Mouse (Mus musculus) naive thymus-derived CD4-positive, alpha-beta T cell, adult 2 months (primary cell): ENCODE measurements around the gene Stra6l.

Experiments
- DNase-seq: peaks from one replicate; pipeline ENCODE4 v3.0.0-alpha.2; 2011; ENCODE audit warnings: low read depth

Stra6l gene

DNA sequence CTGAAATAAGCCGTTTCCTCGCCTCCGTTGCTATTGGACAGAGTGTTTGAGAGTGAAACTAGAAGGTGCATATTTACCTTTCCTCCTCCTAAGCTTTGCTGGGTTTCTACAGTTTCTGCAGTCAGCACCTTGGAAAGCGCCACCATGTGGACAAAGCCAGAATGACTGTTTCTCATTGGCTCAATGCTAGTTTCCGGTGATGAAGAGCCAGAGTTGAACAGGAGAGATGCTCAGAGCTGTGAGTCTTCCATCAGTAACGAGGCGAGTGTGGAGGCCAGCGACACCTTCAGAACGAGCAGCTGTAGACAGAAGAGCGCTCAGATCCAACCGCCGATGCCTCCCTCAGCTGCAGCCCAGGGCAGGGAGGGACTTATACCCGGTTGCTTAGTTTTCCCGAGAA, 4.1 kb upstream of the Stra6l start:
- peak; percentile 70 for DNase-seq

DNA sequence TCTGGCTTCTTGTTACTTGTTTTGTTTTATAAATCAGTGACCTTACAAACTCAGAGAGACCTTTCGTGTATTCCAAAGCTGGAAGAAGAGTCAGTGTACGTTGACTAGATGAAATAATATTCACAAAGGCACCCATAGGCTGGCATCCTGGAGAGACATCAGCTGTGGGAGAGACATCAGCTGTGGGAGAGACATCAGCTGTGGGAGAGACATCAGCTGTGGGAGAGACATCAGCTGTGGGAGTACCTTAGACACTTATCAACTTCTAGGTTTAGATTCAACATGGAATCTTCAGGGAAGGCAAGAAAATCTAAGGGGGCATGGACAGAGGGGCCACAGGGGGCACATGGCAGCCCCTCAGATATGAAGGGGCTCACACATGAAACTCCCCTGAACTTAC, 2.2 kb upstream of the Stra6l start:
- DNase-seq, result no peak

DNA sequence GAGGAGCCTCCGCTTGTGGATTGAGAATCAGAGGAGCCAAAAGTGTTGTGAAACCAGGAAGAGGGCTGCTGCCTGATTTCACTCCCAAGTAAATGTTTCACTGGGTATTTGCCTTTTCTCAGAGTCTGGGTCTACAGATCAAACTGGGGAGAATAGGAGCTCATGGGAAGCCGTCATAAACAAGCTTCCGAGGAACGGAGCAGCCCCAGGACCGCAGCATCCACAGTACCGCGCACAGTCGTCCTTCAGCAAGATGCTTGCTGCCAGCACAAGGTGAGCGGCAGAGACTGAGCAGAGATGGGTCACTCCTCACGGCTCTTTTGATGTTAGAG, 327 bp downstream of the Stra6l start:
- no peak for DNase-seq

DNA sequence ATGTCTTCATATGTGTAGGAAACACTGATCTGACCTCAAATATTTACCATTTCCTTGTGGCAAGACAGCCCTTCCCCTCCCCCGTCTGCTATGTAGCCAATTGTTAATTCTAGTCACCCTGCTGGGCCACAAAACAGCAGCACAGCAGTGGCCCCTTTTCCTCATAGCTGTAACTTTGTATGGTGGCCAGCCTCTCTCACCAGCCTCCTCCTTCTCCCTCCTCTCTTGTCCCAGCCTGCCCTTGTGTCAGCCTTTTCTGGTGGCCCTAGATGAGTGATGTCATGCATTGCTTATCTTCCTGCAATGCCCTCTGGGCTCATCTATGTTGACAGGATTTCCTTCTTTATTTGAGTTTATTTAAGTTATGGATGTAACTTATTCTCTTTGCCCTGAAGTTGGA, 955 bp downstream of the Stra6l start:
- no peak for DNase-seq

DNA sequence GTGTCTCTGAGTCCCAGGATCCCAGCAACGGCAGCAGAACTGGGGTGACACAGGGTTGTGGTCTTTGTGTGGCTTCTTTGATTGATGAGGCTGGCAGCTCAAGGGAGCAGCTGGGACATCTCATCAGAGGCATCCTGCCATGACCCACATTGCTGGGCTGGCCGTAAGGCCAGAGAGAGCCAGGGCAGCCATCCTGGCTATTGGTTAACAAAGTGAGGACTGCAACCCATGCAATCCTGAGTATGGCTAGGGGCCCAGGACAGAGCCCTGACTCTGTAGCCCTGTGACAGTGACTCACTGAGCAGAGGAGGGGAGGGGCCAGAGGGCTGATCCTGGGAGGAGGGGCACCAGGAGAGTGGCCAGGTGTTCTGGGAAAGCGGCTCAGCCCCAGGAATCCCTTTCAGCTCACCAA, 3.2 kb downstream of the Stra6l start:
- no peak for DNase-seq

DNA sequence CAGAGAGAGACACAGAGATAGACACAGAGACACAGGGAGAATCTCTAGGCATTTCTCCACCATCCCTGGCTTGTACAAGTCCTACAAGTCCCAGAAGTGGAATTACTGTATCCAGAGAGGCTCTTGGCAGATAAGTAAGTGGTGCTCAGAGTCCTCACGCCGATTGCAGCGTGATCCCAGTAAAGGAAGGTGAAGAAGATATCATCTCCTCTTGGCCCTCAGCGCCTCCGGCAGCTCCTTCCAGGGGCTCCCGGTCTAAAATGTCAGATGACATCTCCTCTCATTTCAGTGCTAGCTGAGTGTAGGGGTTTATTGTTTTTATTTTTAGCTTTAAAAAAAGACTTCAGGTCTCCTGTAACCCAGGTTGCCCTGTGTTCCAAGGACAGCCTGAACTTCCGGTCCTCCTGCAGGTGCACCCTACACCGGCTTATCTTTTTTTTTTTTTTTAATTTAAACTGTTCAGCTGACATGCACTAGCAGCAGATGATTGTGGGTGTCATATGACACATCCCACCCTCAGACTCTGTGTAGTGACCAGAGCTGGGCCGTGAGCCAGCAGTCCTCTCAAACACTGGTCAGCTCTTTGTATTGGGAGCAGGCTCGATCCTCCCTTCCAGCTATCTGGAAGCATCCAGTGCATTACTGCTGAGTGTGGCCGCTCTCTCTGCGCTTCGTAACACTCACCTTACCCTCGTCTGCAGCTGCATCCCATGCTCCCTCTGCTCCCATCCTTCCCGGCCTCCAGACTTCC, 5.2 kb downstream of the Stra6l start:
- no peak for DNase-seq

DNA sequence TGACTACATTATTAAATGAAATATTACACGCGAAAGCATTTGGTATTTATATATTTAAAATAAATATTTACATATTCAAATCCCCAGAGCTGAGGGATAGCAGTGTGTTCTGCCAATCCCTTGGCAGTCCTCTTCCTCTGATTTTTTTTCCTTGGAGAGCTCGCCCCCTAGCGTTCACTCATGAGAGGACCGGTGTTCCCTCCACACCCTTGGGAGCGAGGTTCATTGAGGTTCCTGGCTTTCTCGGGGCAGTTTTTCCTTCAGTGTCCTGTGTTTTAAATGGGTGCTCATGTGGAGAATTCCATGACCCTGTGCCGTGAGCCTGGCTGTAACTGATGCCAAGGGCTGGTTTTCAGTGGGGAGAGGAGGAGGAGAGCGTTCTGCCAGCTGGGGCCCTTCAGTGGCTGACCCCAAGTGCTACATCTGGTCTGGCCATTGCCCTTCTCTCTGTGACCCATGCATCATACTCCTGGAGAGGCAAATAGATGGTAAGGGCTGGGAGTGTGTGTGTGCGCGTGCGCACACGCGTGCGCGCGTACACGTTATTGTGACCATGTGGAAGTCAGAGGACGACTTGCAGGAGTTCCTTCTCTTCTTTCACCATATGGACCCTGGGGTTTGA, 7.5 kb downstream of the Stra6l start:
- DNase-seq, result peak; percentile 49

DNA sequence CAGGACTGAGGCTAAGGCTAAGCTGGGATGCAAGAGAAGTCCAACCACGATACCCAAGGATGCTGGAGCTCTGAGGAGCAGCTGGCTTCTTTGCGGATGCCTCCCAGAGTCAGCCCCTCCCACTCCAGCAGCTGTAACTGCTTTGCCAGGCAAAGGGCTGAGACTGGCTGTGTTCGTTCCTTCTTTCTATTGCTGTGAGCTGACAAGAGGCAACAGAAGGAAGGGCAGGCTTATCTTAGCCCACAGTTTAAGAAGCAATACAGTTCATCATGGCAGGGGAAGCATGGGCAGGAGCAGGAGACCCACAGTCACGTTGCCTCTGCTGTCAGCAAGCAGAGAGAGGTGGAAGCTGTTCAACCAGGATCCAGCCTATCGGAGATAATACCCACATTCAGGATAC, 12.7 kb downstream of the Stra6l start:
- no peak for DNase-seq

DNA sequence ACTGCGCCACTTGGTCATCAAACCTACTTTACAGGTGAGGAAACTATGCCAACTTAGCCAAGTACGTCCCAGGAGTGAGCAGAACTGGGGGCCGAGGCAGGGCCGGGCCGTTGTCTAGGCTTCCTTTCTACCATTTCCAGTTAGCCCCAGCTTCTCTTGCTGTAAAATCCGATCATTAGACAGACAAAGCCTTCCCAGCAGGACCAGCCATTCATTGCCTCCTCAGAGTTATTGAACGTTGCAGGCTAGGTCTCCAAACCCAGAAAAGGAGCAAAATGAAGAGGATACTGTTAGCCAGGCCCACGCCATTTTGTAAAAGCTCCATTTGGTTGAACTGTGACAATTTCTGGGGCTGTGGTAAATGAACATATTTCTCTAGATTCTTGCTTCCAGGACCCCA, 19.0 kb downstream of the Stra6l start:
- no peak for DNase-seq

DNA sequence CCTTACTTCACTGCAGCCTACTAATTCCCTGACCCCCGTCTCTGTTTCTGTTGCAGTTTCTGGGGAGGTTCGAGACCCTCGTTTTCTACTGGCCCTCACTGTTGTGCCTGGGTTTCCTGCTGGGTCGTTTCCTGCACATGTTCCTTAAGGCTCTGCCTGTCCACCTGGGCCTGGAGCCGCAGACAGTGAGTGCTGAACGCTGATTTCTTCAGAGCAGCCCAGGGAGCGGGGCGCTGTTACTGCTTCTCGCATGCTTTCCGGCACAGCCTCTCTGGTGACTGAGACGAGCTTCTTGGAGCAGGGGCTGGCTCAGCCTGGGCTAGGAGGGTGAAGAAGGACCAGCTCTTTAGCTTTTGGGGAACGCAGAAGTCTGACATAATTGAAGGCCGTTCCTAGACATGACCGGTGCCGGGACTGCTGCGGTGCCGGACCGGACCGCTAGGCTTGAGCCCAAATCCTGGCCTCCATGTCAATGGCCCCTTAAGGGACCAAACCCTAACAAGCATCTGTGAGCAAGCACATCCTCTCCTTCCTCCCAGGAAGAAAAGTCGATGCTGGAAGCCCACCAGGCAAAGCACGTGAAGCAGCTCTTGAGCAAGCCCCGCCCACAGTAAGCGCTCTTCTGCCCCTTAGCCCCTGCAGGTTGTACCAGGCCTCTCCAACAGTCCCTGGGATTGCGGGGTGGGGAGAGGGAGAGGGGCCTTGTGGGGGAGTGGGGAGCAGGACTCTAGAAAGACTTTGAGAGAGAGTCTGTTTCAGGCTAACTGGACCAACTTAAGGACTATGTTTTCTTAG, 20.8 kb downstream of the Stra6l start:
- DNase-seq, result no peak

DNA sequence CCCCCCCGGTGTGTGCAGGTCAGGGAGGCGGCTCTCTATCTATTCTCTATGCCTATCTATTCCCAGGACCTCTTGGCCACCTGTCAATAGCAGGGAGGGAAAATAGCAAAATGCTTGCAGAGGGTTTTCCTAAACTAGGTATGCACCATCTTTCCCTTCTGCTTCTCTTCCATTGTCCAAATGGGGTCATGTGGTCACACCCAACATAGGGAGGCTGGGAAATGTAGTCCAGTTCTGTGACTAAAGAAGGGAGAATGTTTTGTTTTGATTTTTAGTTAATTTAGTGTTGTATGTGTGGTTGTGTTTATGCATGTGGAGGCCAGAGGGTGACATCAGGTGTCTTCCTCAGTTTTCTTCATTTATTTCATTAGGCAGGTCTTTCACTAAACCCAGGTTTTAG, 23.7 kb downstream of the Stra6l start:
- DNase-seq, result no peak

DNA sequence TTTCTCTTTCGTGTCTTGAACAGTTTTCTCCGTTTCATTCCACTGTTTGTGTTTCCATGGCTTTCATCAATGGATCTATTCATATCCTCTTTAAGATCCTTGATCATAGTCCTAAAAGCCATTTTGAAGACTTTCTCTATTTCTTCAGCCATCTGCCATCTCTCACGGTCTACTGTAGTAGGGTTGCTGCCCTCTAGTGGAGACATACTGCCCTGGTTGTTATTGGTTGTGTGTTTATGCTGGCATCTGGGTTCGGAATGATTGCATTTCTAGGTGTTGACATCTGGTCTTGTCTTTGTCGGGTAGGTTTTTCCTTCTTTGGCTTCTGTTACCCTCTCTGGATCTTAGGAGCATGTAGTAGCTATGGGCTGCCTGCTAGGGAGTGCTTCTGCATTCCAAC, 30.5 kb downstream of the Stra6l start:
- peak; percentile 55 for DNase-seq

DNA sequence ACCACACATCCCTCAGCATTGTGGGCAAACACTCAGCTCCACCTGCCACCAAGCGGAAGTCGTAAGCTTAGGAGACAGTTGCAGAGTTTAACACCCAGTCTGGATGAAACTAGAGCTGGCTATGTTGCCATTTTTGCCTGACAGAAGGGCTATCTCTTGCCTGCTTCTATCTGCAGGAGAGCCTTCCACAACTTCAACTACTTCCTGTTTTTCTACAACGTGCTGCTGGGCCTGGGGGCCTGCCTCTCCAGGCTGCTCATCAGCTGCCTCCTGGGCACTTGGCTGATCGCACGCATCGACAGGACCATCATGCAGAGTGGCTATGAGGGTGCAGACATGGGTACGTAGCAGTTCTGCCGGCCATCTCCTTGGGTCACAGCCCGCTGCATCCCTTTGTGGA, 34.1 kb downstream of the Stra6l start:
- DNase-seq, result no peak

DNA sequence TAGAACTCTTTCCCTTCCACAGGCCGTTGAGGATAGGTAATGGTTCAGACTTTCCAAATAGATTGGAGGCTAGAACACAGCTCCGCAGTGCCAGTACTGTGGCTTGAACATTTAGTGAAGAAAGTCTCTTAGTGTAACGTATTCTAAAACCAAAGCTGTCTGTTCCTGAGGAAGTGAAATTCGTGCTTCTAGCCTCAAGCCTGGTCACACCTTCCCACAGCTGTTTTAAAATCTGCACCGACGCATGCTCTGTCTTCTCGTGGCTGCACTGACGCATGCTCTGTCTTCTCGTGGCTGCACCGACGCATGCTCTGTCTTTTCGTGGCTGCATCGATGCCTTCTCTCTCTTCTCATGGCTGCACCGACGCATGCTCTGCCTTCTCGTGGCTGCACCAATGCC, 34.8 kb downstream of the Stra6l start:
- no peak for DNase-seq

DNA sequence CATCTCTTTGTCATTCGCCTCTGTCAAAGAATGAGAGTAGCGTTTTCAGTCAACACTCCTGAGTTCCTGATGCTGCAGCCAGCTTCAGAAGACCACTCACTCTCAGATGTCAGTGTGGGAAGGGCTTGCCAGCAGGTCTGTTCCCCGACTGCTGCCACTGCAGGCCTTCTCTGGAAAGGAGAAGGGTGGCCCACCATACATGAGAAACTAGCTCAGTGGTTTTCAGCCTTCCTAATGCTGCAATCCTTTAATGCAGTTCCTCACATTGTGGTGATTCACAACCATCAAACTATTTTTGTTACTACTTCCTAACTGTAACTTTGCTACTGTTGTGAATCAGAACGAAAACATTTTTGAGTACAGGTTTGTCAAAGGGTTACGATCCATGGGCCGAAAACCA, 41.0 kb downstream of the Stra6l start:
- DNase-seq, result no peak

DNA sequence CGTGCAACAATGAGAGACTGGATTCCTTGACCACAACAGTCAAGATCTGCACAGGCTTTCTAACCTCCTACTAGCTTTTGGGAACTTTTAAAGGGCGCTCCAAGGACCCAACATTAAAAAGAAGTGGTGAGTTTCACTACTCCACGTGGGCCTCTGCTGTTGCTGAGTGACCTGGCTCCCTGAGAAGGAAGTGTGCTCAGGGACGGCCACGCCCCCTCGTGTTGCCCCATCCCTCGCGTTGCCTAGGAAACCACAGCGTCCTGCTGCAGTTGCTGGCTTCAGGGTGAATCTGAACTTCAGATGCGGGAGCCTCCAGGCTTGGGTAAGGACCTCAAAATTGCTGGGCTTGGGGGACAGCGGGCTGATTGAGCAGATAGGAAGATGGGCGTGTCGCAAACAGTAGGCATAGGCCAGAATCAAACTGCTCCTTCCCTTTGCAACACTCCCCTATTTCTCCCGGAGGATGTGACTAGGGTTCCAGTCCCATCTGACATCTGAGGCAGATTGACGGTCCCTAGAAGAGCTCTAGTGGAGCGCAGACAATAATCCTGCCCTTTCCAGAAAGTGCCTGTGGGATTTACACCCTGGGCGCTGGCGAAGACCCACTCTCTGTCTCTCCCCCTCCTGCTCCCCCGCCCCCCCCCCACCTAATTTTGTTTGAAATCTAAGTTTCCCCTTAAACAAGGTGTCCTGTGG, 41.8 kb downstream of the Stra6l start, which contains the start of gene Ccdc180:
Gene Ccdc180, plus strand, starts transcription at position 238 of the 696 bp plus-strand sequence.
- DNase-seq, result peak; percentile 56

DNA sequence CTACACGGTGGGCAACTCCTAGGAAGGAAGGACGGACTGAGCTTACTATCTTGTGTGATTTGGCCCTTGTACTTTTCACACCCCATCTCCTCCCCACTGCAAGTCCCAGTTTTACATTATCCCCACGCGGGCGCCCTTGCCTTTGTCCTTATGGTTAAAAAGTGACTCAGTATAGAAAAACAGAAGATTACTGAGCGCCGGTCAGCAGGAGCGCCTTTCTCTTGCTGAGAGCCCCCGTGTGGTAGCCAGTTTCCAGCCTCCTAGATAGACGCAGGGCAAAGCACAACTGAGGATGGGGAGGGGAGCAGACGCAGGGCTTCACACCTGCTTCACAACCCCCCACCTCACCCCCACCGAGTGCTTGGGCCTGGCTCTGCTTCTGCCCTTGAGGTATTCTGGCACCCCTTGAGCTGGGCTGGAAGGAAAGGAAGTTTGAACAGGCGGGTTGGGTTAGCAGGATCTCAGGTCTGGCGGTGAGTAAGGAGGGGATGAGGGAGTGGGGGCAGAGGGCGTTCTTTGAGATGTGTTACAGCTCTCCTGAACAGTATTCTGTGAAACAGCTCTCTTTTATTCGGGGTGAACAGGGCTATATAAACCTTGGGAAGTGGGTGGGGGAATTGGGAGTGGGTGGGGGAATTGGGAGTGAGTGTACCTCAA, 48.1 kb downstream of the Stra6l start:
- no peak for DNase-seq

DNA sequence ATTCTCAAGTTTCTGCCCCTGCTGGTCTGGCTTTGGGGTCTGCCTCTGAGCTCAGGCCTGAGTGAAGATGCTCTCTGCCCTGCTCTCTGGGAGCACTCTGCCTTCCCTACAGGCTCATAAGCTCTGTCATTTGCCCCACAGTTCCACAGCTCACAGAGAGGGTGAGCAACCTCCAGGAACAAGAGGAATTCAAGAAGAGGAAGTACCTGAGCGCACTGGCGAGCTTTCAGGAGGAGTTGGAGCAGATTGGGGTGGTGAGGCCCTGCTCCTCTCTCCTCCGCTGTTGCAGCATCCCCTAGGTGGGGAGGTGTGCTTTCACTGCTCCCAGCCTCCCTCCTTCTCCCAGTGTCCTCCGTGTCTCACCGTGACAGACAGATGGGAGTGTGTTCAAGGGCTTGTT, 49.9 kb downstream of the Stra6l start:
- no peak for DNase-seq

DNA sequence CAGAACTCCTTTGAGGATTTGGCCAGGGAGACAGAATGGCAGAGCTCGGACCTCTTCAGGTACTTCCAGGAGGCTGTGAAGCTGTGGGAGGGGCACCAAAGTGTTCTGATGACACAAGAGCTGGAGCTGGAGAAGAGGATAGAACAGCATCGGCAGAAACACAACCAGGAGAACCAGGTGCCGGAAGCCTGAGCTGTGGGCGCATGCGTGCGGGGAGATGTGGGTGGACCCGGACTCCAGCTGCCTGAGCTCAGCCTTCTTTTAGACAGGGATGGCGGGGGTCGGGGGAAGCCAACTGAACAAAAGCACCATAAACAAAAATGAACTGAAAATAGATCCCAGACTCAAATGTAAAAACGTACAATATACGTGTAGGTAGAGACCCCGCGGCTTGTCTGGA, 60.8 kb downstream of the Stra6l start:
- no peak for DNase-seq

DNA sequence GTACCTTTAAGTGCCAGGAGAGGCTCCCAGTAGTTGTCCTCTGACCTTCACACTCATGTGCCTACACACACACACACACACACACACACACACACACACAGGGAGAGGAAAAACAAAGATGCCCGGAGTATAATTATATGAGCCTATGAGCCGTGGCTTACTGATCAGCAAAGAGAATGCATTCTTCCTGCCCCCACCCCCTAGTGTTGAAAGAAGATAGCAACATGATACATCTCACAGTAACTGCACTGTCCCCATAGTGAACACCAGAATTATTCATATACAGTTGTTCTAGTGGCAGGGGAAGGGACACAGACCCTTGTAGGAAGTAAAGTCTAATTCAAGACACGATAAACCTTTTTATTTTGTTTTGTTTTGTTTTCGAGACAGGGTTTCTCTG, 61.5 kb downstream of the Stra6l start:
- DNase-seq, result no peak

DNA sequence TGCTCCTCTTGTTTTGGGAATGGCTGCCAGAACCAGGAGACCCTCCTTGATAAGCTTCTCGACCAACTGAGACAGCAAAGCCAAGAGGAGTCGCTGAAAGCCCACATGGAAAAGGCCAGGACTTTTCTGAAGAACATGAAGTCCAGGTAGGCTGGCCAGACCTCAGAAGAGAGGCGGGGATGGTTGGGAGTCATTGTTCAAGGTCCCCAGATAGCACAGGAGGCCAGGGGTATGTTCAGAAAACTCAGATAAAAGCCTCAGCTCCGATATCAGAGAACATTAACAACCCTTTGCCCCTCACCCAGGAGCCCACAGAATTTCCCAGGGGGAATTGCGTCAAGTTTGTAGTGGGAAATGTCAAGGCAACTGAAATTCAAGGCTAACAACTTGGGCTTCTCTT, 62.8 kb downstream of the Stra6l start:
- no peak for DNase-seq

DNA sequence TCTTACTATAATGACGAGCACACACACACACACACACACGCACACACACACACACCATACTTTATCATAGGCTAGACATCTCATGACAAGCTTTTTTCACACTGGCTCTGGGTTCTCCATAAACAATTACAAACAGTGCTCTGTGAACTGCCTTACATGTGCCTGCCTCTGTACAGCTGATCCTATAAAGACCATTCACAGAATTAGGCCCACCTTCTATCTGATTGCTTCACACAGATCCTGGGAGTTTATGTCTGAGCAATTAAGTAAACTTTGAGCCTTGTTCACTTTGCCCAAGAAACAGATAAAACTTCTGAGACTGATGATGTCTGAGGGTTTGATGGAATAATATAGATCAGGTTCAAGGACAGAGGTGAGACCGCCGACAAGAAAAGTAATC, 63.4 kb downstream of the Stra6l start:
- no peak for DNase-seq
